Mouse (Mus musculus) c-Kit-positive CD71-negative TER-119-negative erythroid progenitor cells, embryonic 14.5 days (primary cell): ENCODE results near the gene Pdxk.
"Not testable (repeated sequence)": the region's sequence is repeated elsewhere in the genome, so short reads cannot be mapped to it uniquely, and the experiment has no call there.

Experiments
- DNase-seq: peaks from one replicate; pipeline ENCODE4 v3.0.0-alpha.2; 2013; ENCODE audit warnings: low read depth

Pdxk gene

DNA sequence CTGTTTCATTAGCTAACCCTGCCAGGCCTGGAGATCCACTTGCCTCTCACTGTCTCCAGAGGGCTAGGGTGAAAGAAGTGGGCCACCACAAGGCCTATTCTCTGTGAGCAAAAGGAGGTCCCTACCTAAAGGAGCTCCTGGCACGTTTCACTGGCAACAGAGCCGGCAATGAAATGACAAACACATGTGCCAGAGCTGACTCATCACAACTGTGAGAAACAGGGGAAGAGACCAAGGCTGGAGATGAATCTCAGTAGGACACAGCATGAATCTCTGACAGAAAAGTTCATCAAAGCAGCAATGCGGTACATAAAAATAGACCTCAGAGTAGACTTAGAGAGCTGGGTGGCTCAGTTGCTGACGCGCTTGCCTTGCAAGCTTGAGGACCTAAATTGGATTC, 46.9 kb downstream of the Pdxk start:
- no peak for DNase-seq

DNA sequence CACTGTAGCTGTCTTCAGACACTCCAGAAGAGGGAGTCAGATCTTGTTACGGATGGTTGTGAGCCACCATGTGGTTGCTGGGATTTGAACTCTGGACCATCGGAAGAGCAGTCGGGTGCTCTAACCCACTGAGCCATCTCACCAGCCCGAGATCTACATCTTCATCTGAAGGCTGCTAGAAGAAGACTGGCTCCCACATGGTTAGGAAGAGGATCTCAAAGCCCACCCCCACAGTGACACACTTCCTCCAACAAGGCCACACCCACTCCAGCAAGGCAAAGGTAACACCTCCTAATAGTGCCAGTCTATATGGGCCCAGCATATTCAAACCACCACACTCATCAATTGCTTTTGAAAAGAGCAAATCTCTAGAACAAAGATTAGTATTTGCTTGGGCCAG, 49.8 kb downstream of the Pdxk start:
- not testable (repeated sequence) for DNase-seq

DNA sequence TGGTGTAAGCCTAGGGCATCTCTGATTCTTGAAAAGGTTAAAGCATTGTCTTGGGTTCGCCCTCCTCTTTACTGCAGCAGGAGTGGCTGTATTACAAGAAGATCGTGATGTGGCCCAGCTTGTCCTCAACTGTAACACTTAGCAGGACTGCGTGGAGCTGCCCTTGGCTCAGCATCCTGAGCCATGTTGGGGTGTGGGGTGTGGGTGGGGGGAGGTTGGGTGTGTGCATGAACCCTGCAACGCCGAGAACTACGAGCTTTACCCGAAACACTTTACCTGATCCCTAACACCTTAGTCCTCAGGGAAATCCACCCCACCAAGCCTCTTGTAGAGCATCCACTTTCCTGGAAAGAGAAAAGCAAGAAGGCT, 51.6 kb downstream of the Pdxk start:
- no peak for DNase-seq

DNA sequence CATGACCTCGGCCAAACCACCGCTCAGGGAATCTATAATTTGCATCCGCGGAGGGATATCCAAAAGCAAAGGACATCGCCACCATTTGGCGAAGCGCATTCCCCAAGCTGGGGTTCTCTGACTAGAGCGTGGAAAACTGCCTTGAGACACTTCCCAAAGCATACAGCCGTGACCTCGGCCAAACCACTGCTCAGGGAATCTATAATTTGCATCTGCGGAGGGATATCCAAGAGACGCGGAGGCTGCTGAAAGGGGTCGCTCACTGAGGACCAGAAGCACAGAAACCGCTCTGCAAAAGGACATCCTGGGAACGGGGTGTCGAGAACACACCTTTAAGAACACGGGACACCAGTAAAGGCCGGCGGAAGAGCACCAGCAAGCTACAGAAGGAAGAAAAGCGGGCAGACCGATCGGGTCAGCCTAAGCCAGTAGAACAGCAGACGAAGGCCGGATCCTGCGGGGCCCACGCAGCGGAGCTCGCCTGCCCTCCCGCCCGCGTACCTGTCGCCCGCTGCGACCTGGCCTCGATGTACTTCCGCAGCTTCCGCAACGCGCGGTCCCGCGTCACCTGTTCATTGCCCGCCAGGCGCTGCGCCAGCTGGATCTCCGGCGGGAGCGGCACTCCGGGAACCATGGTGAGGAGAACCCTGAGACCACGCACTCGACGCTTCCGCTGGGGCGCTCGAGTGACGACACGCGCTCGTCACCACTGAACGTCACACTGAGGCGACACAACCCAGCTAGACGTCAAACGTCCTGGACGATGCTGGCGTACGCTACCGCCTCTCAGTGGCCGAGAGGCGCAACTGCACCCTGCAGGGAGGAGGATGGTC, 52.2 kb downstream of the Pdxk start, which contains the start of gene Rrp1:
Rrp1 (minus strand) TSS at position 725 of the 833 bp plus-strand sequence.
- peak; percentile 93 for DNase-seq

DNA sequence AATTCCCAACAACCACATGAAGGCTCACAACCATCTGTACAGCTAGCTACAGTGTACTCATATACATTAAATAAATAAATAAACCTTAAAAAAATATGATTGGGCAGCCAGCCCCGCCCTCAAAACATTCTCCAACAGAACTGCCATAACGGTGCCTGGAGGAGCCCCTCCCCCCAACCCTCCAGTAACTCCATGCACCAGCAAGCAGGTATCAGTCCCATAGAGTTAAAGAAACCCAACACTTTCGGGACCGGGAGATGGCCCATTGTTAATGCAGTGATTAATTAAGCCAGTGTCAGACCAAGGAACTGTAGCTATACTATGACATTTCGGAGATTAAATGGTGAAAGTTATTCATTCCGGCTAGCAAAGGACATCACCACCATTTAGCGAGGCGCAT, 52.9 kb downstream of the Pdxk start:
- DNase-seq: no peak

DNA sequence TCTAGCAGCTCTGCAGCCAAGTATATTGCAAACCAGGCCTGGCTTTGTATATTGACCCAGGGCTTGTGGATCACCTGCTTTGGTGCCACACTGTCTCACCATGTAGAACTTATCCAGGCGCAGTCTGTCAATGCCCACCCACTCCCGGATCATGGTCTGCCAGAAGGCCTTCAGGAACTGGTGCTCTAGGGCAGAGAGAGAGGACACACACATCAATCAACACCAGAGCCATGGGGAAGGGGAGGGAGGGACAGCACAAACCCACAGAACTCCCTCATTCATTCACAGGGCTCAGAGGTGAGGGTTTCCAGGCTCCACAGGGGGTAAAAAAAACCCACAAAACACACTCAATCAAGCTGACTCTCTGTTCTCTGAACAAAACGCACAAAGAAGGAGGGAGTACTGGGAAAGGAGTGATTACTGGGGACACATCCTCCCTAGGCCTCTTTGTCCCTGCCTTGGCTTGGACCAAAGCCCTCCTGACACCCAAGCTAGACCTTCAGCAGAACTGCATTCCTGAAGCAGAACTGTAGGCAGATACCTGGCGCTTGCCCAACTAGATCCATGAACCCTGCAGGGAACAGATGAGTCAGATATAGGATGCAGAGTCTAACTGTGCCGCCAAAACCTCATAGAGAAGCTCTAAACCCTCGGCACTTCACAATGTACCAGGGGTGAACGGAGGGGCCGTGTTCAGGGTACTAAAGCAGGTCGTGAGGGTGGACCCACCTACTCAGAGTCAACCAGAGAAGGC, 55.6 kb downstream of the Pdxk start:
- DNase-seq: no peak

DNA sequence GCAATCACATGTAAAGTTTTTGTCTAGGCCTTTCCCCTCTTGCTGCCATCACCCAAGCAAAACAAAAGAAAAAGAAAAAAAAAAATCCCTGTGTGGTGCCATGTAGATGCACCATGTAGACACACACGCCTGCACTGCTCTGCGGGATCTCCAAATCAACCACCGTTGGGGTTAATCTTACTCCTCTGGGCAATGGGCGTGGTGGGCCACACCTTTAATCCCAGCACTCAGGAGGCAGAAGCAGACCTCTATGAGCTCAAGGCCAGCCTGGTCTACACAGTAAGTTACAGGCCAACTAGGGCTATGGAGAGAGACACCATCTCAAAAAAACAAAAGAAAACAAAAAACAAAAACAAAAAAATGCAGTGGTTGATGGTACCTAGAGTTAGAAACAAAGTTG, 57.6 kb downstream of the Pdxk start:
- DNase-seq: no peak

DNA sequence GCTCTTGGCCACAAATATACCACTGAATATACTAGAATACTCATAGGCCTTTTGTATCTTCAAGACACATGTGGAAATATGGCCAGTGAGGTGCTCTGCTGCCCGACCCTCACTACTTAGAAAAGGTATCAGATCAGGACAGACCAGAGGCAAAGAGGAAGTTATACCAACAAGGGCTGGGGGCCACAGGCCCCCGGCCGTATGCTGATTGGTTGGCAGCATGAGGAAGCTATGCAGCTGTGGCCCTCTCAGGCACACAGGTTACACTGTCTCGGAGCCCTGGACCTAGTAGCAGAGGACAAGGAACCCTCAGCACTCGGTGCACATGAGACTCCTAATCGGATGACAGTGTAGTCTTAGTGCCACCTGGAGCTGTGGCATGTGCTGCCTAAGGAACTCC, 58.6 kb downstream of the Pdxk start:
- no peak for DNase-seq

DNA sequence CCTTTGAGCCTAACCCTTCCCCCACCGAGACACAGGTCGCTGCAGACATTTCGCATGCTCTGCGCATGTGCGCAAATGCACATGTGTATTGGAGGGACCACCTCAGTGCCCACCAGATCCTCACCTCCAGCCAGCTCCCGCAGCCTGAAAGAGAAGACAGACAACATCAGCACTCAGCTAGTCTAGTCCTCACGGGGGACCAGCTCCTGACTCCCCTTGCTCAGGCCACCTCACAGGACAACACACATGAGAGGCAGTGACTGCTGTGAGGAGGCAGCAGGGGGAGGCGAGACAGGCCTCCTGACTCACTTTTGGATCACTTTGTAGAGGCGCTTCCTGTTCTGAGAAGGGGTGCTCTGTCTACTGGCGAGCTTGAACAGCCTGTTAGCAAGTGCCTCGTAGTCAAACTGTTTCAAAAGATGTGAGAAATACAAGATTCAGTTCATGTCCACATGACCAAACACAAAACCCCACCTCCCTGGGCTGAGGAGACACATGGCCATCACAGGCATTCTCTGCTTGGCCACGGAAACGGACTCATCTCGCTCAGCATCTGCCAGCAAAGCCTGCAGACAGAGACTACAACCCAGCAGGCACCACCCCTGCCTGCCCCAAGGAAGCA, 62.4 kb downstream of the Pdxk start:
- no peak for DNase-seq

DNA sequence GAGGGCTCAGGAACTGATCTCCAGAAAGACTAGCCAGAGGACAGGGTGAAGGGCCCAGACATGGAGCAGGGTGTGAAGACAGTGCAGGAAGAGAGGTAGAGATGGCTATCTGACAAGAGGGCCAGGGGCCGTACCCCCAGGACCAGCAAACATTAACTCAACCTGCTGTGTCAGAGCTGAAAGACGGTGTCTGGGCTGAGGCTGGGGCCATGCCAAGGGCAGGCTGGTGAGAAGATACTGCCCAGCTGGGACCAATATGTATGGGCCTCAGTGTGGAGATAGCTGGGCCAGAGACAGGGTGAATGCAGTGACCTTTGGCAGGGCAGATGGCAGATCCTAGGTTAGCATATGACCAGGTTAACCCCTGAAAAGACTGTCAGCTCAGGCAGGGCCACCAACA, 63.6 kb downstream of the Pdxk start:
- no peak for DNase-seq

DNA sequence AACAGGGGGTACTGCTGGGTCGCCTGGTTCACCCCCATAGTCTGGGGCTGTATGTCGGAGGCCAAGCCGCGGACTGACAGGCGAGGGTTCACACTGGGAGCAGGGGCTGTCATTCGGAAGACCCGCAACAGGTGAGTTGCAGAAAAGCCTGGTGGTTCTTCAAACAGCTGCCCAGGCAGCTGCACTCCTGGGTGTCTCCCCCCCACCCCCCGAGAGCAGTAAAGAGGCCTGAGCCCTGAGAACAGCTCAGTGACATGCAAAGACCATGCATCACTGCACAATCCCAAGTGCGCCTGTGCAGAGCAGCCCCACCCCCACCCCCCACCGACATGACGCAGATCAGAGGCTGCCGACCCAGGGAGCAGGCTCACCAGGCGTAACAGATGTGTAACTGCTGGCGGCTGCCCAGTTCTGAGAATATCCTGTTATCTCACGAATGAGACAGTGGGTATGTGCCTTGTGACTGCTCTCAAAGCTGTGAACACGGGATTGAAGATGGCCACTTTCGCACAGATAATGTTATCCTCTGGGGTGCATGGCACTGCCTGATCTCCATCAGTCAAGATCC, 65.6 kb downstream of the Pdxk start:
- peak; percentile 43 for DNase-seq

DNA sequence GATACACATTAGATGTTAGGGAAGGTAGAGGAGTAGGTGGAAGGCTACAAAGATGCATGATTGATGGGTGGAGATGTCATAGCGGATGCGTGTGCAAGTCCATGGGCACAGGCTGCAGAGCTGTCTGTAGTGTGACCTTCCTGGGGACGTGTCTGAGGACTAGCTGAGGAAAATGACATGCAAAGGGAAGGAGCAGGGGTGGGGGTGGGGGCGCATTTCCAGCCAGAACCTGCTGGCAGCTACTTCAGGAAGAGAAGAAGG, 68.2 kb downstream of the Pdxk start:
- no peak for DNase-seq

DNA sequence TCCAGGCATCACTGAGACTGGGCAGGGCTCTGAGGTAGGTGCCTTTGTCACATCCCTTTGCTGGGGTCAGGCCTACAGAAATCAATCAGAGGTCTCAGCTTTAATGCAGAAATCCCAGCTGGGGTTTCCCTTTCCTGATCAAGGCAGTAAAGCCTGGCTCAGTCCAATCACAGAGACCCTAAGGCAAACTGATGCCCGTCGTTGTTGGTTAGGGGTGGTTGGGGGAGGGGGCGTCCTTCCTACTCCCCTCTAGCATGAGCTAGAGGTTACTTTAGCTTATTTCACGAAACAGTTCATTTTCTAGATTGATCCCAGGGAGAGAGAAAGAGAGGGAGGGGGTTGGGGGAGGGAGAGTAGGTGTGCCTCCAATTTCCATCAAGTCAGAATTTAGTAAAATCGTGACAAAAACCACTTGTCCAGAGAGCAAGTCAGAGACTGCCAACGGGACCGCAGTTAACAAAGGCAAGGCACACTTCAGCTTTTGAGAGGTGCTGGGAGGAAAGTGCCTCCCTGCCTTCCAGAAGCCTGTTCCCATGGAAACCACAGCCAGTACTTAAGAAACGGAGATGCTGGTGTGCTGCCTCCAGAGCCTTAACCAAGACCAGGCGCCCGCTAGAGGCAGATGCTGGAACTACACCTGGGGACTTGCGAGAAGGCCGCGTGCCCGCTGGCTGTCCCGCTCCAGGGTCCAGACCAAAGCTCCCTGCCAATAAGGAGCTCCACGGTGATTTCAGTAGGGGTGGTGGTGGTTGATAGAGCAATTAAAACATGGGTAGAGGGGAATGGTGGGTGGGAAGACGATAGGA, 68.8 kb downstream of the Pdxk start:
- DNase-seq: peak; percentile 87

DNA sequence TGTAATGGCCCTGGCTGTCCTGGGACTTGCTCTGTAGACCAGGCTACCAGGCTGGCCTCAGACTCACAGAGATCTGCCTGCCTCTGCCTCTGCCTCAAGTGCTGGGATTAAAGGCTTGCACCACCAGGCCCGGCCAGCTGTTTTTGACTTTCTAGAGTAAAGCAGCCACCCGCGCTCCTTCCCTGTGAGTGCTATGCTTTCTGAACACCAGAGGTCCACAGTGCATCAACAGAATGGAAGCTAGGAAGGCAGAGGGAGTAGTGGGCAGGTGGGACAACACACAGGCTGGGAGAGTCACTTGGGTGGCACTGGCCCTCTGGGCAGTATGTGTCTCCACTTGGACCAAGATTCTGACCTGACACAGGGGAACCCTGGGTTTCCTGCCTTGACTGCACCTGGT, 69.4 kb downstream of the Pdxk start:
- no peak for DNase-seq

DNA sequence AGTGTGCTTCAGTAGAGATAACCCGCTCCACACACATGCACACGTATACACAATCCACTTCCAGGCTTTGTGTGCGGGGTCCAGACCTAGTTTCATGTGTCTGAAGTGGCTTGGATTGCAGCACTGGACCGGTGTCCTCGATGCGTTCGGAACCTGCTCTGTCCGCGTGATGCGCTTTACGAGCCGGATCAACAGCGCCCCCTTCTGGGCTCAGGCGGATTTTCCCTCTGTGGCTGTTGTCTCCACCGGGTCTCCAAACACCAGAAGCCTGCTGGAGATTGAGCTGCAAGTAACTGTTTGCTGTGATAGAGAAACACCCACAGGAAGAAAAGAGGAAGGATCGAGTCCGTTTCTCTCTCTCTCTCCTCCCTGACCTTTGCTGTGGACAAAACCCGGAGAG, 72.7 kb downstream of the Pdxk start:
- DNase-seq: peak; percentile 67

DNA sequence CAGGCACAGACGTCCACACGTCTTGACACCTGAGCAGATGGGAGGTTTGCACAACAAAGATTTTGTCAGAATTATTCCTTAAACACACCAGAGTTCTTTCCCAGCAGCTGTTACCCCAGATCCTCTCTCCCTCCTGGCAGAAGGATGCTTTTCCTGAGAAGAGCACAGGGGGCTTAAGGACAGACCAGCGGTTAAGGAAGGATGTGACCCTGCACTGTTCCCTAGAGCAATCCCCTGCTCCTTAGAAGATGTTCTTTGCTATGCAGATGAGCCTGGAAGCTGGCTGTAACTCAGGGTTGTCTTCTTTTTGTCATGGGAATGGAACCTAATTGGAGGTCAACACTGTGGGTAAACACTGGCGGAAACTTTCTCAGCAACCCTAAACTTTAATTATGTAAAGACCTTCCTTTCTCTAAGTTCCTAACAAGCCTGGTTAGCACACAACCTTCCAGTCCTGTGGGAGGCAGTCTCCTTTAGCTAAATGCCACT, 73.7 kb downstream of the Pdxk start:
- no peak for DNase-seq

DNA sequence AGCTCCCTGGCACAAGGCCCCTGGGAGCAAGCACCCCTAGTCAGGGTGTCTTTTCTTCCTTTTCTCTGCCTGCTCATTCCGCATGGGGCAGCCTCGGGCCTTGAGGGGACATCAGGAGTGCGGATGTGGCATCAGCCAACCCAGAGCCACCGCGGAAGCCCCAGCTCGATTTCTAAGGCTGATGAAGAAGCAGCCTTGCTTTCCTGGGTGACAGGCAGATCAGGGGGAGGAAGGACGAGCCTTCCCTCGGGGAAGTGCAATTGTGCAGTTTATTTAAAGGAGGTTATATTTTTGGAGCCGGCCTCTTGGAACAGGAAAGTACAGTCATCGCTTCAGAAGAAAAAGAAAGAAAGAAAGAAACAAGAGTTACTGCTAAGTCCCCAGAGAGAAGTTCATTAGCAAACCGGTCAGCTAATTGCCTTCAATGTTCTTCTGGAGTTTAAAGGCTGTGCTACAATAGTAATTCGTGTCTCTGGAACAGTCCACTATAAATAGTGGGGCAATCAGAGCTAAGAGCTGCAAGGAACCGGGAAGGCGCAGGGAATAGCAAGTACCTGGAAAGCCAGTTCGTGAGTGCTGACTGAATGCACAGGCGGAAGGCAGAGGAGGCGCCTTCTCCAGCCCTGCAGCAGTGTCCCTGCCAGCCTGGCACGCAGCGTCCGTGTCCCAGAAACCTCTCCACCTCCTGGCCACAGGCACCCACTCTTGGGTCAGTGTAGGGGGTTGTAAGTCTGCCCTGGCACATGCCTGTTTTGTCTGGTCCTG, 76.4 kb downstream of the Pdxk start:
- no peak for DNase-seq
